Mouse (Mus musculus): ENCODE results near the gene Cenpb.

Gene Cenpb

DNA sequence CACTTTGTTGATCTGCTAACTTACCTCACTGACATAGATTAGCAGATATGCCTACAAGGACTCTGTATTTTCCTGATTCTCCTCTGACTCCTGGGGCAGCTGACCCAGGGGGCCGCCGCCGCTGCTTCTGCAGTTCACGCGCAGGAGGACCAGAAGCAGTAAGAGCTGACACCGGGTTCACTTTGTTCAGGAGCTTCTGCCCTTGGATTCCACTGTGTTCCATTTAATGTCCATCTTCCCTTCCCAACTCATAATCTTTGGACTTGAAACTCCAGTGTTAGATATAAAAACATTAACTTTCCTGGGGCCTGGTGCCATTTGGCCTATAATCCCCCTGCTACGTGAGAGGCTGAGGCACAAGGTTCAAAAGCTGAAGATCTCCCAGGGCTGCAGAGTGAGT is 15.9 kb downstream of the Cenpb start:
- DNase-seq = no peak

- DNase-seq = no peak
Observed at GRCm38 (mm10) chr2:131160671-131161111, 19.2 kb downstream of the Cenpb start.

DNA sequence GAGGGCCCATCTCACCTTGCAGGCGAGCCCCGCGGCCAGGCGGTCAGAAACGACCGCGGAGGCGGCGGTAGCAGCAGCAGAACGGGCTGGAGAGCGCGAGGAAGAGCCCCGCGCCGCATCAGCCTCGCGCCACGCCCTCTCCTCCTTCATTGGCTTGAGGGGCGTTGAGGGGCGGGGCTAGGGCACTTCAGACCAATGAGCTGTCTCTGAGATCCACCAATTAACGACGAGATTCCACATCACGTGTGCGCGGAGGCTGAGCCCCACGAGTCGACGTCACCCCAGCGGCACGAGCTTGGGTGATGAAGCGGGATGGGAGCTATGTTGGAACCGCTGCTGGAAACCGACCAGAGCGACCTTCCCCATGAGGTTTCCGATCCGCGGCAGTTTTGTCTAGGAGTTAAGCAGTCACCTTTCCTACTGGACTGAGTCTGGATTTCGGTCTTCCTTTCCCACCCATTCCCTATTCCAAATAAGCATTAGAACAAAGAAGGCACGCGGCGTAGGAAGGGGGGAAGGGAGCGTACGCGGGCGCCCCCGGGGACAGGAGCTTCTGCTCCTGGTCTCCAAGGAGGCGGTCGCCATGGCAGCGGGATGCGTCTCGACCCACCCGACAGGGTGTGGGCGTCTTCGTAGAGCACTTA is 19.8 kb downstream of the Cenpb start, which contains the start of gene 1700037H04Rik:
Gene 1700037H04Rik, minus strand, starts transcription at position 144 of the 644 bp plus-strand sequence.
- DNase-seq = peak; percentile 91 to 95

DNA sequence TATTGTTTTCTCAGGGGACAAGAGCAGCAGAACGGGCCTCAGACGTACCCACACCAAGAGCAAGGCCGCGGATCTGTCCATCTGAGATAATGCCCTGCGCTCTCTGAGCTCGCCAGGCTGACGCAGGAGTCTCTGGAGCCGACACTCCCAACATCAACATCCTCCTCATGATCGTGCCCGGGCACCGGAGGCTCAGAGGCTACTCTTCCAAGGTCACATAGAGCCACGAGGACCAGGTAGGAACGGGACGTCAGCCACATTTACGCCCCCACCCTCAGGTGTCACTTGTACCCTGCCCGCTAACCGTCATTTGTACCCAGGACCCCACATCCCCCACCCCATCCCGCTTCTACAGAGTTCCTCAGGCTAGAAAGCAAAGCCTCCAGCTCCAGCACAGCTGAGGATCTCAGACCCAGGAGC is 20.4 kb downstream of the Cenpb start:
- no peak for DNase-seq

- no peak for DNase-seq
Observed at GRCm38 (mm10) chr2:131156987-131157386, 22.9 kb downstream of the Cenpb start.

DNA sequence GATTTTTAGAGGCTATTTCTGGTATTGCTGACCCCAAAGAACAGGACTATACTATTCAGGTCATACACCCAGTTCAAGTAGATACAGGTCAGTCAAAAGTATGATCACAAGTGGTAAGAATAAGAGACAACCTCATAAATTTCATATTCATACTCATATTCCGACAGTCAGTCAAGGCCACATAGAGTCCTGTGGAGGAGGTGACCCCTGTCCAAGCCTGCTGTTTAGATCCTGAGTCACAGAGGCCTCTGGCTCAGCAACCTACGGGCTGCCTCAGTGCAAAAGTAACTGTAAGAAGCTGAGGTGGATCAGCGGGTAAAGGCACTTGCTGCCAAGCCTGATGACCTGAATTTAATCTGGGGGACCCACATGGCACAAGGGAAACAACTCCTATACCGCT is 25.8 kb downstream of the Cenpb start:
- no peak for DNase-seq

GRCm38 (mm10) chr2:131152166-131152730 is 27.6 kb downstream of the Cenpb start:
- no peak for DNase-seq

DNA sequence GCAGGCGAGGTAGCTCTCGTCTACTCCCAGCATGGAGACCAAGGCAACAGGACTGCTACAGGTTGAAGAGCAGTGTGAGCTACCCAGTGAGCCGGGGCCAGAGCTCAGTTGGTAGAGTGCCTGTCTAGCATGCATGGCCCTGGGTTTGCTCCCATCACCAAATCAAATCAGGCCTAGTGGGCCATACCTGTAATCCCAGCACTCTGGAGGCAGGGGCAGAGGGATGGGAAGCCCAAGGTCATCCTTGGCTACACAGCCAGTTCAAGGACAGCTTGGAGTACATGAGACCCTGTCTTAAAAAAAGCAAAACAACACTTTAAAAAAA is 30.7 kb downstream of the Cenpb start:
- DNase-seq = no peak

GRCm38 (mm10) chr2:131148353-131149253 is 31.3 kb downstream of the Cenpb start:
- no peak for DNase-seq

DNA sequence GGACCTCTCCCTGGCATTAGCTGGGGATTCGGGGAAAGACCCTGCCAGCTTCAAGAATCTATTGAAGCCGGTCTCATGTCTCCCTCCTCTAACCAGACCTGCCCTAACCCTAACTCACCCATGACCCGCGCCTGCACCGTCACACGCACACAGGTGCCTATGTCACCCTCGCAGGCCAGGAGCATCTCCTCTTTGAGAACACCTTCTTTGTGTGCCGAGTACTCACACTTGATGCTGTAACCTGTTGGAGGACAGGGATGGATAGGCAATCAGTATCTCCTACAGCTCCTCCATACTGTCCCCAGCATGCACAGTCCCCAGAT is 32.9 kb downstream of the Cenpb start:
- DNase-seq = no peak

- no peak for DNase-seq
Observed at GRCm38 (mm10) chr2:131146193-131147042, 33.4 kb downstream of the Cenpb start.

GRCm38 (mm10) chr2:131145536-131145935 is 34.3 kb downstream of the Cenpb start:
- DNase-seq = no peak

GRCm38 (mm10) chr2:131145121-131145520 is 34.7 kb downstream of the Cenpb start:
- DNase-seq = no peak

DNA sequence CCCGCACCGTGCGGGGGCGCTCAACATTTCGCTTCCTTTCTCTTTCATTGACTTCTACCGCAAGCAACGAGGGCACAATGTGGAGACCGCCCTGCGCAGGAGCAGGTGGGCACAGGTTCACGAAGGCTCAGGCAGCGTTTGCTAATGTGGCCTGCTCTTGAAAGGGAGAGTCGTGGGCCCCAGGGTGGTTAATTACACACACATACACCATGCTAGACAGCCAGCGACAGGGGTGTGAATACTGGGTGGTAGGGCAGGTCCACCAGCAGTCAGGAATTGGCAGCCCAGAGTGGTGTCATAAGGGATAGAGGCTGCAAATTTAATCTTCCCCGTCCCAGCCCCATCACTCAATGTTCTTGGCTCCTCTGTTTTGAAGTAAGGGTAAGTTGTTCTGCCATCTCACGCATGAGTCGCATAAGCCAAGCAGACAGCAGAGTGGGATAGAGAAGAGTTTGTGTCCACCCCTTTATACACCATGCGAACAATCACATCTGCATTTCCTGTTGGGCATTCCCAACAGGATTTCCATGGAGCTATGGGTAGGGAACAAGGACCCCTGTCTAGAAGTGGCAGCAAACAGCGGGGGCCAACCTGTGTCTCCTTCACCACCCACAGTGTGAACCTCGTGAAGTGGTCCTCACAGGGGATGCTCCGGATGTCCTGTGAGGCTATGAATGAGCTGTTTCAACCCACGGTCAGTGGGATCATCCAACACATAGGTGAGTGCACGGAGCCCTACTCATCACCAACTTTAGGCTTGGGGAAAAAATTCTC is 36.7 kb downstream of the Cenpb start:
- DNase-seq = no peak

GRCm38 (mm10) chr2:131142592-131142991 is 37.3 kb downstream of the Cenpb start:
- DNase-seq = peak; percentile 38 to 49

DNA sequence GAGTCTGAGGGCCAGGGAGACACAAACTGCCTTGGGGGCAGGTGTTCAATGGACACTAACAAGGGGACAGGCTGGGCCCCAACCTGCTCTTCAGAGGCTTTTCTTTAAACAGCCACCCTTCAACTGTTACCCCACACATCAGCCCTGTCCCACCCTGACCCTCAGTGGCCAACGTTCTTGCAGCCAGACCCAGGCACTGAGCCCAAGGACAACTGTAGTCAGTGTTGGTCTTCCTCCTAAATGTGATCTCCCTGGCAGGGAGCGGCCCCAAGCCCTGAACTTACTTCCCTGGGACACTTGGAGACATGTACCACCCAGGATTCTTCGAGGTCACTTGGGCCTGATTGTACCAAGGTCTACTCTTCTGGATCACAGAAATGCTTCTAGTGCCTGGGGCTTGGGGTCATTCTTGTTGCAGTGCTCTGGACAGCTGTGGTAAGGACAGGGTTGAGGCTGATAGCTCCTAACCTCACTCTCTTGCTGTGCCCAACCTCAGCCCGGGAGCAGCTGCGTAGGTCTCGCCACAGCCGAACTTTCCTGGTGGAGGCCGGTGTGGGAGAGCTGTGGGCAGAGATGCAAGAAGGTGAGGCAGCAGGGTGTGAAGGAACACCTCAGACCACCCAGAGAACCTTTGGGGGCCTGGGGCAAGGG is 38.4 kb downstream of the Cenpb start:
- DNase-seq = no peak

DNA sequence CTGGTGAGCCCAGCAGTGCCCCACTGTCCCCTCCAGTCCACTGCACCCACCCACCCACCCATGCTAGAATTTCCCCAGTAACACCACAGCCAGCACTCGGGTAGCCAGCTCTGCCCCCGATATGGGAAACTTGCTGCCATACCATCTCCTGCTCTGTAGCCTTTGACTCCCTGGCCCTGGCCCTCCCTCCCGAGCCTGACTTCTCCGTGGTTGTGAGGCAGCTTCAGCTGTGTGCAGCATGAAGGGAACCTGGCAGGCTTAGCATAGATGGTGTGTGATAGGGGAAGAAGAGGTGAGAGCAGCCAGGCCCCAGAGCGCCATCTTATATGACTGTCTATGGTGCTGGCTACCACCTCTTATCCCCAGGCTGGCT is 39.3 kb downstream of the Cenpb start:
- DNase-seq = no peak

DNA sequence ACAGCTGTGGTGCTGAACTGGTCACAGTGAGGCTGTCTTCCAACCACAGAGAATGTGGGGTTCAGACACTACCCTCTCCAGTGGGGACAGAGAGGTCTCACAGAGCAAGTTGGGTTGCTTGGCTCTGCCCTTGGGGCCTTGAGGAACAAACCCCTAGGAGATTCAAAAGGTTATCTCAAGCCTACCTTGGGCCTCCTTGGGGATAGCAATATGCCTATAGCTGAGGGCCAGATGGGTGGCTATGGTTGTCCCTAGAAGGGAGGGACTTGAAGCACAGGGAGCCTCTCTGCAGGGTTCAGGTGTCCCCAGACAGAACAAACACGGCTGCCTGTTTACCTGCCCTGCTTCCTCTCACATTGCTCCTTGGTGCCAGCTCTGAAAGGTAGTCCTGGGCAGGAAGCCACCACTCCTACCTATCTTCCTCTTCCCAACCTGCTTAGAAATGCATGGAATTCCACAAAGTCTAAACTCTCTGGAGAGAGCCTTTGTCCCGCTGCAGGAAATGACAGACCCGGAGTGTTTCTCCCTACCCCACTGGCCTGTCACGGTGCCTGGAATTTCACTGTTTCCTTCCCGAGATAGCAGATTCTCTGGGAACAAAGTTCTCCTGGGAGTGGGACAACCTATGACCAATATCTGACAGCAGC is 39.9 kb downstream of the Cenpb start:
- no peak for DNase-seq

GRCm38 (mm10) chr2:131139287-131139686 is 40.6 kb downstream of the Cenpb start:
- DNase-seq = no peak

GRCm38 (mm10) chr2:131138760-131139159 is 41.1 kb downstream of the Cenpb start:
- DNase-seq = no peak

- no peak for DNase-seq
Observed at GRCm38 (mm10) chr2:131138296-131138695, 41.6 kb downstream of the Cenpb start.
